Mouse (Mus musculus): ENCODE data around the gene Ccdc78. TPM values are rescaled to one million over a fixed set of nuclear protein-coding genes. Genes with fewer than 3 reads are reported as not detected.

The Ccdc78 gene
- 0.24 and 0.27 TPM in 2 replicates for polyA plus RNA-seq (2015; fragmentation: Nextera tagmentation; extraction: Ambion mirVana)

DNA sequence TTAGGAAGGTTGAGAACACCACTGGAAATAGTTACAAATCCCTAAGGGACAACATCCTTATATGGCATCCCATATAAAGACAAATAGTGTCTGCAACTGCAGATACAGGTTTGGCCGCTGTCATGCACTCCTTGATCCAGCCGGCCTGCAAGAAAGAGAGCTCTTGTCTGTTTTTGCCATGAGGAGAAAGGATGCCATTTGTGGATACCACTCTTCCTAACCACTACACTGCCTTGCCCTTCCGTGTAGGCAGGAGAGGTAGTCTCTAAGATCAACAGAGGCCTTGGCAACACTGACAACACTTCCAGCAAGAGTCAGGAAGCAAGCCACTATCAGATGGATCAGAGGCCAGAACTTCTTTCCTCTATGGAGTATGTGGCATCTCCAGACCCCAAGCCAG, at the start of gene Ccdc78:
Gene Ccdc78, plus strand, starts transcription at position 301 of the 400 bp plus-strand sequence.

DNA sequence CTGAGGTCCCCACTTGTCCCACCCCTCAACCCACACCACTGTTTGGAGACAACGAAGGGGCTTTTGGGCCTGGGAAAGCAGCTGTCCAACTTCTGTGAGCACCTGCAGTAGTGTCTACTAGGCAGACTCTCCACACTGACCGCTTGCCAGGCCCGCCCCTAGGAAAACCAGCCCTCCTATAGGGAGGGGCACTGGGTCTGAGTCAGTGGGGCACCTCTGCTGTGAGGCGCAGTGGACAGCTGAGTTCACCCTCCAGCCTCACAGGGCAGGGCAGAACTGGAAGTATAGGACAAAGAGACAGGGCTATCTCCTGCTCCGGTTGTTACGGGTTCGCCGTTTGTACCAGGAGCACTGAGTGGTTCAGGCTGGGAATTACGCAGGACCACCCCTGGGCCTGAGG, 32.1 kb upstream of the Ccdc78 start, which contains the start of gene Msln:
Gene Msln, minus strand, starts transcription at position 138 of the 400 bp plus-strand sequence.

DNA sequence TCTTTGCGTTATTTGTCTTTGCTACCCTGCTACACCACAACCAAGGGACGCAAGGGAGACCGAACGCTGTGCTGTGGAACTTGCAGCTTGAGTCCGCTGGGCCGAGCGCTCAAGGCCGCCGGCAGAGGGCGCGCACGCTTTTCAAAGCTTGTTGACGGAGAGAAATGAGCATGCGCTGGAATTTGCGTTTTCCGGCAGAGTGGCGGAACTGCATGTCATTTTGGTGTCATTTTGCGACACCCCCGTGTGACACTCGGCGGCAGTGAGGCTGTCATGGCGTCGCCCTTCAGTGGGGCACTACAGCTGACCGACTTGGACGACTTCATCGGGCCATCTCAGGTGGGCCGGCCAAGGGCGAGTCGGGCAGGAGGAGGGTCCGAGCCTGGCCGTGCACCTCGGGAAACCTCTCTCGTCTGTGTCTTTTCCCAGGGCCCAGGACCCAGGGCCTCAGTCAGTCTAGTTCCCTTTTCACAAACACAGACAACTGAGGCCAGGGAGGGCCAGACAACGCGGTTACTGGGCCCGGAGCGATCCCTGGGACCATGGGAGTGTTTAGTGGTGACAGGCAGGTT, 12.7 kb upstream of the Ccdc78 start, which contains the start of gene Narfl:
Gene Narfl, plus strand, starts transcription at position 228 of the 572 bp plus-strand sequence.

DNA sequence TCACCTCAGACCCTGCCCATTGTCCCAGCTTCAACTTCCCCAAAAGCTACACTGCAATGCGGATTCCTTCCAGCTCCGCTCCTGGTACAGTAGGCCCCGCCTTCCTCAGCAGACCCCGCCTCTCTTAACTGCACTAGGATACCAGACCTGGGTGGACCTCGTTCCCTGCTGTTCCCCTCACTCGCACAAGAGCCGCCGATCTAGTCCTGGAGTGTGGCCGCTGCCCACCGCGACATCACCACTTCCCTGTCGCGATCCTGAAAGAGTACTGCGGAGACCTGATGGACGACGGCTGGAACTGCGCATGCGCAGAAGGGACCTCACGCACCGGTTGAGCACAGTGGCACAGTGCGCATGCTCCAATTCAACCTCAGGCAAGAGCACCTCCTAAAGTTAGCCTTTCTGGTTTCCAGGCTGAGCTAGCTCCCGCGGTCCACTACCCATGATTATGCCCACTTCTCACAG, 1.1 kb upstream of the Ccdc78 start, which contains the start of gene Haghl:
Gene Haghl, minus strand, starts transcription at position 393 of the 465 bp plus-strand sequence.

DNA sequence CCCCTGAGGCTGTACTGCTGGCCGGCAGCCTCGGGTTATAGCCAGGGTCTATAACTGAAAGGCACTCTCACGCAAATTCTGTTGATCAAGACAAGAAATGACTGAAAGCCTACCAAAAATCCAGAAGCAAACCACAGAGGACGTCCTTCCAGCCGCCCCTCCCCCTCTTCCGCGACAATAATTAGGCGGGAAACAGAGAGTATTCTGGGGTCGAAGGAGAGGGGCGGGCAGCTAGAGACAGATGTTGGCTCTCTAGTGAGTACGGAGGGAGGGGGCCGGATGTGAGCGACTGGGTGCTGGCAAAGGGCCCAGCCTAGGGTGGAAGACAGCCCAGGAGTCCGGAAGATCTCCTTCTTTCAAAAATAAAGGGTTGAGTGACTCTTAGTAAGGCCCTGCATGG, 6.2 kb downstream of the Ccdc78 start, which contains the start of gene Fam173a:
Gene Fam173a, minus strand, starts transcription at position 287 of the 400 bp plus-strand sequence.

DNA sequence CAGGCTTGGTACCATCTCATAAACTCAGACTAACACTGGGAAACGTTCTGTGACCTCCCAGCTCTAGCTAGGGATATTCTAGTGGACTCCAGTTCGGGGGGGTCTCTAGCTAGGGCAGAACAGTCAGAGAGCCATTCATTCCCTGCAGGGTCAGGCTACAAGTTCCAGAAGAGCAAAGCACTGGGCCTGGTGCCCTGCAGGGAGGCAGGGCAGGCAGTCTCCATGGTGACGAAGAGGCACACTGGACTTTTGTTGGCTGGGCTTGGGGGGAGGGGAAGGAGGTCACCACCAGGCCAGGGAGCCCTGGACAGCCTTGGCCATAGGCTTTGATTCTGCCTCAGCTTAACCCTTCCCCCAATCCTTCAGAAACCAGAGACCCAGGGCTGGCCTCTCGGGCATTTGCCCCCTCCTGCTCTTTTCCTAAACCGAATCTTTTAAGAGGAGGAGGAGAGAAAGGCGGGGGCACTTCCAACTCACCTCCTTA, 9.3 kb downstream of the Ccdc78 start, which contains the start of gene AC134908.4:
Gene AC134908.4, minus strand, starts transcription at position 51 of the 484 bp plus-strand sequence.

DNA sequence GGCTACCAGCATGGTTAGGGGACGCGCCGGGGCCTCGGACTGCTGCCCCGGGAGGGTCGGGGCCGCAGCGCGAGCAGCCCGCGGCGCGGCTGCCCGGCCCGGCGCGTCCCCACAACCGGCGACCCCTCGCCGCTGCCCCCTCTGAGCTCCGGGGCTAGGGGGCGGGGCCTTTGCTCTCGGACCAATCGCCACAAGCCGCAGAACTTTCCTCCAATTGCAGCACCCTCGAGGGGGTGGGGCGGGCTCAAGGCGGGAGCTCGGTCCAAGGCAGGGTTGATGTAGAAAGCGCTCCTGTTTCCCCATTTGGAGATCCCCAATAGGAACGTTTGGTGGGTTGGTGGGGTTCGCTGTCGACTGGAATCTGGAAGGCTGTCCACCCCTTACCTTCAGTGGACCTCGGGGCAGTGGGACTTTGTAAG, 10.6 kb downstream of the Ccdc78 start, which contains the start of gene Metrn:
Gene Metrn, minus strand, starts transcription at position 186 of the 419 bp plus-strand sequence.

DNA sequence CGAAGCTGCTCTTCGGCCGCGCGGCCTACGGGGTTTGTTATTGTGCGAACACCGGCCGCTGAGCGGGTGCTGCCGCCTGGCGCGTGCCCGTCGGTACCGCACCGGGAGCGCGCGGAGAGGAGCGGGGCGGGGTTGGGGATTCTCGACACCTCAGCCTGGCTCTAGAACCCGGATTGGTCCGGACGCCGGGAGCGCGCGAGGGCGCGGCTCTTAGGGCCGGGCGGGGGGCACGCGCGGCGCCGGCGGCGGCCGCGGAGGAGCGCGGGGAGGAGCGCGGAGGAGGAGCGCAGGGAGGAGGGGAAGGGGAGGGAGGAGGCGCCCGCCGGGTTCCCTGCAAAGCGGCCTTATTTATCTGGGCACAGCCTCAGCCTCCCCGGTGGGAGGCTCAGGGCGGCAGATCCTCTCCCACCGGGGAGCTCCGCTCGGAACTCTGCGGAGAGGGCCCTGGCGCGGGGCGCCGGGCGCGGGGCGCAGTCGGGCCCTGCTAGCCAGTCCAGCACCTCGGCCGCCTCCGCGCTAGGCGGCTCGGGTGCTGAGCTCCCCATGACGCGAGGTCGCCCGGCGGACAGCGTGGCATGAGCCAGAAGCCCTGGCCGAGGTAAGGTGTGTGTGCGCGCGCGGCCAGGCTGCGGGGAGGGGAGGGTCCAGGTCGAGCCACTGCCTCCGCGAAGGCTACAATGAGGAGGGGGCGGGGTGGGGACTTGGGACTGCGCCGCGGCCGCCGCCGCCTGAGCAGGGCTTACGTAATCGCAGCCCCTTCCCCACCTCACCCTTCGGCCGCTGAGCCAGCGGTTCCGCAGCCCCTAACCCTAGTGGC, 22.6 kb downstream of the Ccdc78 start, which contains the start of gene Fbxl16:
Gene Fbxl16, plus strand, starts transcription at position 297 of the 817 bp plus-strand sequence.

DNA sequence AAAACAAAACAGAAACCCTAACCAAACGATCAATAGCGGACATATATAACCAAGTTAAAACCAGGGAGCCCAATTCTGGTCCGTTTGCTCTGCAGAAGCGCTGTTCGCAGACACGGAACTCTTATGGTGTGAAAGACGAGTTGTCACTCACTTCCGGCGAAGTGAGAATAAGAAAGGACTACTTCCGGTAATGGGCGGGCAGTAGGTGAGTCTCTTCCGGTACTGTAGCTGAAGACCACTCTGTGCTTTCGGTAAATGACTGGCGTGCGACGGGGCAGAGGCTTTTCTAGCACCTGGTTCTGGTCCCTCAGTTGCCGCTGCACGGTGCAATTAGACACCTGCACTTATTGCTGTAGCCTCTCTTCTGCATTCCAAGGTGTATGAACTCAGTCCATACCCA, 37.1 kb downstream of the Ccdc78 start, which contains the start of gene Wdr24:
Gene Wdr24, plus strand, starts transcription at position 176 of the 400 bp plus-strand sequence.

DNA sequence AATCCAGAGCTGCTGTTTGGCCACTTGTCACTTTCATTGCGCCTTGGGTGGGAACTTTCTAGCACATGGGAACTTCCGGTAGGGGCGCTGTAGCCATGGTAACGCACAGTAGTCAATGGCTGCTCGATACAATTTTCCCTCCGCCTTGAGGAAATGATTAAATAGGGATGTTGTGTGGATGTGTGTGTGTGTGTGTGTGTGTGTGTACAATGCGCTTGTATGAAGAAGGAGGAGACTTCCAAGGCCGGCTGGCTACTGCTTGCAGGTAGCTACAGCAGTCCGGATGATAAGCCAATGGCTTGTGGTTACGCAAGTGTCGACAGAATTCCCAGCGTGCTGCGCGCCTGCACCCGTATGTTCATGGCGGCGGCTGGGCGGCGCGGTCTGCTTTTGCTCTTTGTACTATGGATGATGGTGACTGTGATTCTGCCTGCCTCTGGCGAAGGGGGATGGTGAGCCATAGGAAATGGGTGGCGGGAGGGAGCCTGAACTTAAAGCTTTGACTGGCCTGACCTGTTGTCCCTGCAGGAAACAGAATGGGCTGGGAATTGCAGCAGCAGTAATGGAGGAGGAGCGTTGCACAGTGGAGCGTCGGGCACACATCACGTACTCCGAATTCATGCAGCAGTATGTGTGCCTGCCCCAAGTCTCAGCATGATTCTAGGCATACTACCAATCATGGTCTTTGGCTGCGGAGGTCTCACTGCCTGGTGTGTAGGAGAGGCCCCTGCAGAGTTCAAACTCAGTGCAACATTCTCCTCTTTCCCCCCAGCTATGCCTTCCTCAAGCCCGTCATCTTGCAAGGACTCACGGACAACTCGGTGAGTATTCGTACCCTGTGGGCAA, 42.6 kb downstream of the Ccdc78 start, which contains the start of gene Jmjd8:
Gene Jmjd8, plus strand, starts transcription at position 156 of the 846 bp plus-strand sequence.

DNA sequence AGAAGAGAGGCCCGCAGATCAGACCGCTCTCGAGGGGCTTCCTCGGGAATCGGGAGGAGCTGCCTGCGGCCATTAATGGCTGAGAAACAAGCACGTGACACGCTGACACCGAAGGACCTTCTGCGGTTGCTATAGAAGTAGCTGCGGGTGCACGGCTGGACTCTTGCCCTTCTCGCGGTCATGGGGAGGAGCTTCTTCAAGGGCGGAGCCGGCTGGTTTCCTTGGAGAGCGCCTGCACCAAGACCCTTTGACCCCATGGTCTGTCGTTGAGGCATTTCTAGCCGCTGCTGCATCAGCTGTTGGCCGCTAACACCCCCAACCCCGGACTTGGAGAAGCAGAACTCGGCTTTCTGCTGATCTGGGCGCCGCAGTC, 46.9 kb downstream of the Ccdc78 start, which contains the start of gene Stub1:
Gene Stub1, minus strand, starts transcription at position 114 of the 373 bp plus-strand sequence.

DNA sequence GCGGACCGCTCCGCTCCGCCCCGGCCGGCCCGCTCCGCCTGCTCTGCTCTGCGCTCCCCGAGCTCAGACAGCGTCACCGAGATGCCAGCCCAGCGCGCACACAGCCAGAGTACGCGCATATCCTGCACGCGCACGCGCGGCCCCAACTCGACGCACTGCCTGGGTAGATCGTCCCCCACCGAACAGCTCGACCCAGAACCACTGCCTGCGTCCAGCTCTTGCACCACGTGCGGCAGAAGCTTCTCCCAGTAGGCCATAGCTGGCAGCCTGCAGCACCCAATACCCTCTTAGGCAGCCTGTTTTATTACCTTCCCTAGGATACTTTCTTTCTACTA, 50.7 kb downstream of the Ccdc78 start, which contains the start of gene Rhbdl1:
Gene Rhbdl1, minus strand, starts transcription at position 220 of the 335 bp plus-strand sequence.

Small RNA genes lying within 50 kb of the gene (microRNA-seq; reads per million reads assigned to microRNA genes)
- not detected for gene Gm25083
- not detected for gene Mir3082
- gene Mir6966: 0.93 reads per million

Other genes with a start within 250 kb of the Ccdc78 start
- gene Sox8, start 215.9 kb upstream of the Ccdc78 start, polyA plus RNA-seq (2015; fragmentation: Nextera tagmentation; extraction: Ambion mirVana): 1.6 and 1.7 TPM in 2 replicates
- 16.8 and 17.1 TPM in 2 replicates for gene Lmf1, start 207.5 kb upstream of the Ccdc78 start, polyA plus RNA-seq (2015; fragmentation: Nextera tagmentation; extraction: Ambion mirVana)
- gene Gng13, start 69.4 kb upstream of the Ccdc78 start, polyA plus RNA-seq (2015; fragmentation: Nextera tagmentation; extraction: Ambion mirVana): 0.63 and 2.2 TPM in 2 replicates
- gene Chtf18, start 59.2 kb upstream of the Ccdc78 start, polyA plus RNA-seq (2015; fragmentation: Nextera tagmentation; extraction: Ambion mirVana): 6.3 and 7.4 TPM in 2 replicates
- gene Rpusd1, start 58.9 kb upstream of the Ccdc78 start, polyA plus RNA-seq (2015; fragmentation: Nextera tagmentation; extraction: Ambion mirVana): 8.7 and 12.9 TPM in 2 replicates
- 0.06 and 0.07 TPM in 2 replicates for gene Mslnl, start 50.5 kb upstream of the Ccdc78 start, polyA plus RNA-seq (2015; fragmentation: Nextera tagmentation; extraction: Ambion mirVana)
- 160 and 189 TPM in 2 replicates for gene Msln, start 32.2 kb upstream of the Ccdc78 start, polyA plus RNA-seq (2015; fragmentation: Nextera tagmentation; extraction: Ambion mirVana)
- gene Narfl, start 12.8 kb upstream of the Ccdc78 start, polyA plus RNA-seq (2015; fragmentation: Nextera tagmentation; extraction: Ambion mirVana): 19.4 and 20.0 TPM in 2 replicates
- gene Haghl, start 907 bp upstream of the Ccdc78 start, polyA plus RNA-seq (2015; fragmentation: Nextera tagmentation; extraction: Ambion mirVana): 37.6 and 41.6 TPM in 2 replicates
- 79.0 and 85.2 TPM in 2 replicates for gene Fam173a, start 6.3 kb downstream of the Ccdc78 start, polyA plus RNA-seq (2015; fragmentation: Nextera tagmentation; extraction: Ambion mirVana)
- gene AC134908.4, start 9.1 kb downstream of the Ccdc78 start, polyA plus RNA-seq (2015; fragmentation: Nextera tagmentation; extraction: Ambion mirVana): 0.25 TPM in 1 of 2 replicates, not detected in the other
- gene Metrn, start 10.6 kb downstream of the Ccdc78 start, polyA plus RNA-seq (2015; fragmentation: Nextera tagmentation; extraction: Ambion mirVana): 22.7 and 22.9 TPM in 2 replicates
- 1.4 and 1.8 TPM in 2 replicates for gene Fbxl16, start 22.5 kb downstream of the Ccdc78 start, polyA plus RNA-seq (2015; fragmentation: Nextera tagmentation; extraction: Ambion mirVana)
- 10.9 and 11.6 TPM in 2 replicates for gene Wdr24, start 37.0 kb downstream of the Ccdc78 start, polyA plus RNA-seq (2015; fragmentation: Nextera tagmentation; extraction: Ambion mirVana)
- gene Jmjd8, start 42.3 kb downstream of the Ccdc78 start, polyA plus RNA-seq (2015; fragmentation: Nextera tagmentation; extraction: Ambion mirVana): 29.1 and 29.4 TPM in 2 replicates
- gene Stub1, start 46.8 kb downstream of the Ccdc78 start, polyA plus RNA-seq (2015; fragmentation: Nextera tagmentation; extraction: Ambion mirVana): 207 and 208 TPM in 2 replicates
- 5.1 and 6.3 TPM in 2 replicates for gene Rhbdl1, start 50.7 kb downstream of the Ccdc78 start, polyA plus RNA-seq (2015; fragmentation: Nextera tagmentation; extraction: Ambion mirVana)
- 1.8 and 2.3 TPM in 2 replicates for gene Gm20683, start 55.2 kb downstream of the Ccdc78 start, polyA plus RNA-seq (2015; fragmentation: Nextera tagmentation; extraction: Ambion mirVana)
- gene Rhot2, start 58.3 kb downstream of the Ccdc78 start, polyA plus RNA-seq (2015; fragmentation: Nextera tagmentation; extraction: Ambion mirVana): 9.2 and 11.0 TPM in 2 replicates
- 5.9 and 6.2 TPM in 2 replicates for gene Wdr90, start 74.9 kb downstream of the Ccdc78 start, polyA plus RNA-seq (2015; fragmentation: Nextera tagmentation; extraction: Ambion mirVana)
- gene Mcrip2, start 82.2 kb downstream of the Ccdc78 start, polyA plus RNA-seq (2015; fragmentation: Nextera tagmentation; extraction: Ambion mirVana): 13.1 and 18.2 TPM in 2 replicates
- 36.1 and 44.4 TPM in 2 replicates for gene Mettl26, start 88.5 kb downstream of the Ccdc78 start, polyA plus RNA-seq (2015; fragmentation: Nextera tagmentation; extraction: Ambion mirVana)
- gene Wfikkn1, start 94.3 kb downstream of the Ccdc78 start, polyA plus RNA-seq (2015; fragmentation: Nextera tagmentation; extraction: Ambion mirVana): 0.12 and 0.22 TPM in 2 replicates
- gene Rab40c, start 133.1 kb downstream of the Ccdc78 start, polyA plus RNA-seq (2015; fragmentation: Nextera tagmentation; extraction: Ambion mirVana): 16.7 and 18.7 TPM in 2 replicates
- 27.5 and 29.1 TPM in 2 replicates for gene Pigq, start 158.4 kb downstream of the Ccdc78 start, polyA plus RNA-seq (2015; fragmentation: Nextera tagmentation; extraction: Ambion mirVana)
- gene Nhlrc4, start 158.4 kb downstream of the Ccdc78 start, polyA plus RNA-seq (2015; fragmentation: Nextera tagmentation; extraction: Ambion mirVana): not detected in 2 replicates
- 0.07 TPM in 1 of 2 replicates, not detected in the other for gene A930017K11Rik, start 166.0 kb downstream of the Ccdc78 start, polyA plus RNA-seq (2015; fragmentation: Nextera tagmentation; extraction: Ambion mirVana)
- 13.4 and 16.2 TPM in 2 replicates for gene Capn15, start 199.2 kb downstream of the Ccdc78 start, polyA plus RNA-seq (2015; fragmentation: Nextera tagmentation; extraction: Ambion mirVana)

Data from urinary bladder, postnatal 0 days (tissue).